Mouse (Mus musculus): Measurements from ENCODE around the gene Dpysl4.

GRCm38 (mm10) chr7:139128994-139129393 lies 43.2 kb downstream of the Dpysl4 start:
- TF ChIP-seq CTCF (IDR thresholded peaks at IDR 0.05; ENCODE audit: extremely low read depth, insufficient read length, insufficient replicate concordance, low read depth, low read length) (no peak), POLR2A (IDR thresholded peaks at IDR 0.05; ENCODE audit: low read depth, low read length) (no peak)
